Mouse (Mus musculus): Measurements from ENCODE around the gene Gcsh.
A peak's percentile ranks its signal among the peaks of the same experiment; 100 is the strongest.

Gene Gcsh

GRCm38 (mm10) chr8:116993095-116993867, at the start of gene Gcsh:
Gene Gcsh, minus strand, starts transcription at chr8:116993537.
- peak; percentile 100 for DNase-seq

GRCm38 (mm10) chr8:117039843-117040242, 46.5 kb upstream of the Gcsh start:
- no peak for DNase-seq

- DNase-seq, result no peak
Measured at GRCm38 (mm10) chr8:117037374-117037935, 44.1 kb upstream of the Gcsh start.

GRCm38 (mm10) chr8:117033393-117033792, 40.1 kb upstream of the Gcsh start:
- DNase-seq, result no peak

GRCm38 (mm10) chr8:117032609-117033008, 39.3 kb upstream of the Gcsh start:
- DNase-seq, result no peak

GRCm38 (mm10) chr8:117031476-117031875, 38.1 kb upstream of the Gcsh start:
- no peak for DNase-seq

- DNase-seq, result no peak
Measured at GRCm38 (mm10) chr8:117028686-117029085, 35.3 kb upstream of the Gcsh start.

- no peak for DNase-seq
Measured at GRCm38 (mm10) chr8:117027601-117028000, 34.3 kb upstream of the Gcsh start.

- no peak for DNase-seq
Measured at GRCm38 (mm10) chr8:117022297-117022993, 29.1 kb upstream of the Gcsh start.

- DNase-seq, result no peak
Measured at GRCm38 (mm10) chr8:117019323-117020275, 26.3 kb upstream of the Gcsh start.

- no peak for DNase-seq
Measured at GRCm38 (mm10) chr8:117017896-117018295, 24.6 kb upstream of the Gcsh start.

- no peak for DNase-seq
Measured at GRCm38 (mm10) chr8:117017006-117017405, 23.7 kb upstream of the Gcsh start.

- no peak for DNase-seq
Measured at GRCm38 (mm10) chr8:117015670-117016069, 22.3 kb upstream of the Gcsh start.

GRCm38 (mm10) chr8:117011366-117011765, 18.0 kb upstream of the Gcsh start:
- DNase-seq, result no peak

- DNase-seq, result no peak
Measured at GRCm38 (mm10) chr8:116994016-116994716, 829 bp upstream of the Gcsh start.

GRCm38 (mm10) chr8:116992176-116992971, 963 bp downstream of the Gcsh start:
- no peak for DNase-seq

- no peak for DNase-seq
Measured at GRCm38 (mm10) chr8:116991241-116991640, 2.1 kb downstream of the Gcsh start.

- DNase-seq, result no peak
Measured at GRCm38 (mm10) chr8:116989842-116990241, 3.5 kb downstream of the Gcsh start.

GRCm38 (mm10) chr8:116980117-116980516, 13.2 kb downstream of the Gcsh start:
- peak; percentile 93 for DNase-seq

- DNase-seq, result peak; percentile 100
Measured at GRCm38 (mm10) chr8:116978631-116979256, 14.6 kb downstream of the Gcsh start, which contains the start of gene 1700030J22Rik. Gene 1700030J22Rik, minus strand, starts transcription at chr8:116978959.

GRCm38 (mm10) chr8:116978052-116978451, 15.3 kb downstream of the Gcsh start:
- peak; percentile 92 for DNase-seq
